Mouse (Mus musculus) heart, embryonic 12.5 days (tissue): ENCODE measurements around the gene Trim44. TPM values are rescaled to one million over a fixed set of nuclear protein-coding genes. Genes with fewer than 3 reads are reported as not detected.
A peak's percentile ranks its signal among the peaks of the same experiment; 100 is the strongest.

Experiments used
- ATAC-seq: fragments of 200-750 bp; cut with Nextera tagmentation; 2 replicates; pipeline ENCODE4 v1.8.0; 2017; ENCODE audit warnings: moderate TSS enrichment, moderate library complexity; ENCODE audit not compliant: insufficient number of reproducible peaks, low FRiP score
- H3K27ac ChIP-seq: fragments of 300-500 bp; sonication (generic); 2 replicates; pipeline ENCODE4 v1.5.1; 2016; ENCODE audit warnings: mild to moderate bottlenecking, moderate library complexity; ENCODE audit not compliant: poor library complexity, severe bottlenecking
- H3K27me3 ChIP-seq: fragments of 300-500 bp; sonication (generic); replicated peaks from 2 replicates; pipeline ENCODE4 v1.6.1; 2016; ENCODE audit warnings: mild to moderate bottlenecking, moderate library complexity
- H3K36me3 ChIP-seq: fragments of 300-500 bp; sonication (generic); 2 replicates; pipeline ENCODE4 v1.6.1; 2016; ENCODE audit warnings: mild to moderate bottlenecking, moderate library complexity
- H3K4me1 ChIP-seq: fragments of 300-500 bp; sonication (generic); replicated peaks from 2 replicates; pipeline ENCODE4 v1.6.1; 2016; ENCODE audit warnings: mild to moderate bottlenecking
- H3K4me2 ChIP-seq: fragments of 300-500 bp; sonication (generic); 2 replicates; pipeline ENCODE4 v1.6.1; 2016; ENCODE audit warnings: mild to moderate bottlenecking, moderate library complexity
- H3K4me3 ChIP-seq: fragments of 300-500 bp; sonication (generic); 2 replicates; pipeline ENCODE4 v1.5.1; 2016; ENCODE audit warnings: mild to moderate bottlenecking
- H3K9ac ChIP-seq: fragments of 300-500 bp; sonication (generic); 2 replicates; pipeline ENCODE4 v1.6.1; 2016; ENCODE audit warnings: mild to moderate bottlenecking, moderate library complexity
- H3K9me3 ChIP-seq: fragments of 300-500 bp; sonication (generic); replicated peaks from 2 replicates; pipeline ENCODE4 v1.6.1; 2016; ENCODE audit warnings: mild to moderate bottlenecking, moderate library complexity
- WGBS: fragments of 180-500 bp; shearing (Covaris S2); methylation state at CpG from one replicate; pipeline ENCODE4 v1.1.7; 2016; 5-methylcytosine and 5-hydroxymethylcytosine counted together
- polyA plus RNA-seq: library from polyadenylated mRNA; unstranded; fragments of >200 nt; fragmentation: Nextera tagmentation; extraction: Ambion mirVana; gene quantifications from 2 replicates; pipeline ENCODE4 v1.2.1, GENCODE M21; 2016

Trim44 gene
- polyA plus RNA-seq, 1 experiment from 2014 or later: 39.5 TPM

DNA sequence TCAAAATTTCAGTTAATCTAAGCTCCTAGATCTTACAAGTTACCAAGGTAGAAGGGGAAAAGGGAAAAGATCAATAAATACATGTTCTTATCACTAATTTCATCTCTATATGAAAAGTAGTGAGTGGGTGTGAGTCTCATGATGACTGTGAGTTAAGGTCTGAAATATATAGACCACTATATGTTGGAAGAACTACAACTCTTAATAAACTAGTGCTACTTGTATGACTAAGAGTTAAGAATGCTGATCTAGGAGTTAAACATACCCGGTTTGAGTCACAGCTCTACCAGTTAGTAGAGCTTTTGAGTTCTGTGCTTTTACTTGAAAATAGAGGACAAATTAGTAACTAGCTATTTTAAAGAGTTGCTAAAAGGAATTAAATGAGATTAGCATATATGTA lies 94.7 kb downstream of the Trim44 start:
- 96% methylated on average over 1 of the region's 1 CpGs for WGBS
- no peak for ATAC-seq

DNA sequence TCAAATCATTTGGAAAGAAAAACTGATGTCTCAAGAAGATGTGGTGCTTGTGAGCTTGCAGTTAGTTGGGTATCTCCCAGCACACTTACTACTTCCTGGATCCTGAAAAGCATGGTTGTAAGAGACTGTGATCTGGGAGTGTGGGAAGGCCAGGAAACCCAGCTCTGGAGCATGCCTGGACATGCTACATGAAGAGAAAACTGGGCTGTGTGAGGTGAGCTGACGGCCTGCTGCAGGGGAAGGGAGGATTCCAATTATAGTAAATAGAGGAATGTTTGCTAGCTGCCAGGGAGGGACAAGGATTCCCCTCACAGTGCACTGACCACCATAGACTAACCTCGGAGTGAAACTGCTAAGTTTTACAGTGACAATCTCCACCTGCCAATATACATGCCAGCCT lies 104.4 kb downstream of the Trim44 start:
- H3K4me1 ChIP-seq: peaks cover 39% of the 10 kb centered on the region
- ATAC-seq: no peak
- no peak overlapping the region for H3K4me3 ChIP-seq
- H3K4me2 ChIP-seq: no peak overlapping the region
- H3K9ac ChIP-seq: 0 out of 2 replicates have a peak overlapping the region, but pooled peaks have one; percentile 23
- H3K36me3 ChIP-seq: peaks cover 9% of the 10 kb centered on the region
- no peaks in the 10 kb centered on the region for H3K27me3 ChIP-seq
- WGBS: 35% methylated on average over 2 of the region's 2 CpGs
- peak overlapping the region; percentile 75 for H3K27ac ChIP-seq
- no peaks in the 10 kb centered on the region for H3K9me3 ChIP-seq

More for the DNA sequence above, 94.7 kb downstream of the Trim44 start:
- no peaks in the 10 kb centered on the region for H3K36me3 ChIP-seq
- no peaks in the 10 kb centered on the region for H3K27me3 ChIP-seq
- H3K4me3 ChIP-seq: no peak overlapping the region
- peaks cover 28% of the 10 kb centered on the region for H3K4me1 ChIP-seq
- no peak overlapping the region for H3K4me2 ChIP-seq
- H3K9ac ChIP-seq: no peak overlapping the region
- no peaks in the 10 kb centered on the region for H3K9me3 ChIP-seq
- no peak overlapping the region for H3K27ac ChIP-seq

DNA sequence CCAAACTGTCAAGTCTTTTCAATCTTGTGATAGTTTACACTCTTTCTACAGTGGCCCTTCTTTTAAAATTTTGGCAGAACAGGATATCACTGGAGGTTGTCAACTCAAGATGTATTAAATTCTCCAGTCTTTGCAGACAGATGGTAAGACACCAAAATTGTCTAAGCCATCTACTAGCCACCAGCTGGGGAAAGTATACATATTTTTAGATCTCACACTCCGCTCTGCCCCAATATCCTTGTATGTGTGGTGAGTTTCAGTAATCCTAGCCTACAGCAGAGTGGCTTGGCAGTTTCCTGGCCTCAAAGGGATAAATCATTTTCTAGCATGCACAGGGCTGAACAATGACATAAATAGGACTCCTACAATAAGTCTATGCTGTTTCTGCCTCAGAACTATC lies 105.1 kb downstream of the Trim44 start:
- no peak for ATAC-seq
- 89% methylated on average over 1 of the region's 1 CpGs for WGBS
- Histone ChIP-seq H3K4me2 (no peak overlapping the region), H3K36me3 (peaks cover 9% of the 10 kb centered on the region), H3K9me3 (no peaks in the 10 kb centered on the region), H3K9ac (no peak overlapping the region), H3K27ac (0 out of 2 replicates have a peak overlapping the region, but pooled peaks have one; percentile 75), H3K4me1 (peaks cover 36% of the 10 kb centered on the region), H3K4me3 (no peak overlapping the region), H3K27me3 (no peaks in the 10 kb centered on the region)

GRCm38 (mm10) chr2:102294827-102295270 lies 112.8 kb downstream of the Trim44 start:
- Histone ChIP-seq H3K4me3 (no peak overlapping the region), H3K27ac (no peak overlapping the region), H3K9me3 (no peaks in the 10 kb centered on the region), H3K4me1 (peaks cover 11% of the 10 kb centered on the region), H3K4me2 (no peak overlapping the region), H3K9ac (no peak overlapping the region), H3K36me3 (no peaks in the 10 kb centered on the region), H3K27me3 (no peaks in the 10 kb centered on the region)
- 34% methylated on average over 6 of the region's 6 CpGs for WGBS
- no peak for ATAC-seq

- H3K27me3 ChIP-seq: no peaks in the 10 kb centered on the region
- WGBS: 43% methylated on average over 1 of the region's 1 CpGs
- no peaks in the 10 kb centered on the region for H3K9me3 ChIP-seq
- no peak overlapping the region for H3K4me3 ChIP-seq
- no peak for ATAC-seq
- H3K36me3 ChIP-seq: no peaks in the 10 kb centered on the region
- peaks cover 11% of the 10 kb centered on the region for H3K4me1 ChIP-seq
- no peak overlapping the region for H3K9ac ChIP-seq
- no peak overlapping the region for H3K27ac ChIP-seq
- H3K4me2 ChIP-seq: no peak overlapping the region
Measured at GRCm38 (mm10) chr2:102293181-102293580, 114.4 kb downstream of the Trim44 start.

DNA sequence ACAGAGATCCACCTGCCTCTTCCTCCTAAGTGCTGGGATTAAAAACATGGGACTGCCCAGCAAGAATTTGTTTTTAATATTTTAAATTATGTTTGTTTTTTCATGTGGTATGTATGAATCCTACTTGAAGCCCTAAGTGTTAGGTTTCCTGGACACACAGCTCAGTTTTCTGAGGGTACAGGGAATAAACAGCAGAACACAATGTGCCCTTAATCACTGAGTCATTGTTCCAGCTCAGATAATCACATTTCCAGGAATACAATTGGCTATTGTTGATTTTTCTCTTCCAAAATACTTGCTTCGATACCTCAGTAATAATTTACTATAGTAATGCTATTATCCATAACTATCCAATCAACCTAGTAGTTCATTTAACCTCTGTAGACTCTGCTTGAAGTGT lies 115.6 kb downstream of the Trim44 start:
- no peak for ATAC-seq
- 54% methylated on average over 1 of the region's 1 CpGs for WGBS

DNA sequence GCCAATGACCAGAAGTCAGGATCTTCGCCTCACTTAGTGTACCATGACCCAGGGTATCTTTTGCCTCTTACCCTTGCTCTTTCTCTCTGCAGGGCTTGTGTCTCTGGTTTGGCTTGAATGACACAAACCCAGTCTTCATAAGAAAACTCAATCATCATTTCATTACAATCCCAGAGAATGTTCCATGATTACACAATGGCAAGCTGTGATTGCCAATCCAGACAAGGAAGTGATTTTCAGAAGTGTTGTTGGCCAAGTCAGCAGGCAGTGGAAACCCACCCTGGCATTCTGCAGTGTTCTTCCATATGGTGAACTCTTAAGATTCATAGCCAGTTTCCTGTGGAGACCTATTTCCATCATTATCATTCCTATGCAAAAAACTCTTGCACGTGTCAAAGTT lies 116.1 kb downstream of the Trim44 start:
- no peak overlapping the region for H3K4me3 ChIP-seq
- no peak for ATAC-seq
- H3K36me3 ChIP-seq: no peaks in the 10 kb centered on the region
- no peak overlapping the region for H3K4me2 ChIP-seq
- H3K4me1 ChIP-seq: peaks cover 11% of the 10 kb centered on the region
- no peak overlapping the region for H3K27ac ChIP-seq
- WGBS: 71% methylated on average over 2 of the region's 2 CpGs
- no peak overlapping the region for H3K9ac ChIP-seq
- H3K27me3 ChIP-seq: no peaks in the 10 kb centered on the region
- 0 out of 2 replicates have a peak, but pooled peaks cover 3% of the 10 kb centered on the region for H3K9me3 ChIP-seq

More for the DNA sequence above, 115.6 kb downstream of the Trim44 start:
- no peaks in the 10 kb centered on the region for H3K27me3 ChIP-seq
- H3K4me3 ChIP-seq: no peak overlapping the region
- peaks cover 11% of the 10 kb centered on the region for H3K4me1 ChIP-seq
- no peak overlapping the region for H3K27ac ChIP-seq
- 0 out of 2 replicates have a peak, but pooled peaks cover 3% of the 10 kb centered on the region for H3K9me3 ChIP-seq
- H3K9ac ChIP-seq: no peak overlapping the region
- H3K36me3 ChIP-seq: no peaks in the 10 kb centered on the region
- no peak overlapping the region for H3K4me2 ChIP-seq

- H3K9ac ChIP-seq: no peak overlapping the region
- 52% methylated on average over 5 of the region's 5 CpGs for WGBS
- 0 out of 2 replicates have a peak, but pooled peaks cover 3% of the 10 kb centered on the region for H3K9me3 ChIP-seq
- no peak overlapping the region for H3K4me3 ChIP-seq
- peaks cover 9% of the 10 kb centered on the region for H3K4me1 ChIP-seq
- no peak for ATAC-seq
- H3K27me3 ChIP-seq: no peaks in the 10 kb centered on the region
- H3K4me2 ChIP-seq: no peak overlapping the region
- H3K36me3 ChIP-seq: no peaks in the 10 kb centered on the region
- no peak overlapping the region for H3K27ac ChIP-seq
Measured at GRCm38 (mm10) chr2:102290041-102290440, 117.6 kb downstream of the Trim44 start.

GRCm38 (mm10) chr2:102288676-102289075 lies 119.0 kb downstream of the Trim44 start:
- no peak overlapping the region for H3K27ac ChIP-seq
- no peaks in the 10 kb centered on the region for H3K27me3 ChIP-seq
- no peak overlapping the region for H3K4me2 ChIP-seq
- no peak overlapping the region for H3K4me3 ChIP-seq
- H3K4me1 ChIP-seq: peaks cover 7% of the 10 kb centered on the region
- H3K36me3 ChIP-seq: no peaks in the 10 kb centered on the region
- H3K9me3 ChIP-seq: 0 out of 2 replicates have a peak, but pooled peaks cover 3% of the 10 kb centered on the region
- H3K9ac ChIP-seq: no peak overlapping the region
- 65% methylated on average over 5 of the region's 5 CpGs for WGBS
- no peak for ATAC-seq

GRCm38 (mm10) chr2:102287369-102287768 lies 120.3 kb downstream of the Trim44 start:
- no peak for ATAC-seq
- Histone ChIP-seq H3K4me1 (no peaks in the 10 kb centered on the region), H3K27ac (no peak overlapping the region), H3K4me2 (no peak overlapping the region), H3K4me3 (no peak overlapping the region), H3K27me3 (no peaks in the 10 kb centered on the region), H3K36me3 (no peaks in the 10 kb centered on the region), H3K9ac (no peak overlapping the region), H3K9me3 (0 out of 2 replicates have a peak, but pooled peaks cover 3% of the 10 kb centered on the region)
- WGBS: 56% methylated on average over 3 of the region's 3 CpGs

GRCm38 (mm10) chr2:102282081-102282480 lies 125.5 kb downstream of the Trim44 start:
- Histone ChIP-seq H3K9me3 (no peaks in the 10 kb centered on the region), H3K9ac (no peak overlapping the region), H3K4me2 (no peak overlapping the region), H3K27me3 (no peaks in the 10 kb centered on the region), H3K4me1 (no peaks in the 10 kb centered on the region), H3K4me3 (no peak overlapping the region), H3K27ac (no peak overlapping the region), H3K36me3 (no peaks in the 10 kb centered on the region)
- WGBS: 64% methylated on average over 7 of the region's 7 CpGs
- no peak for ATAC-seq

DNA sequence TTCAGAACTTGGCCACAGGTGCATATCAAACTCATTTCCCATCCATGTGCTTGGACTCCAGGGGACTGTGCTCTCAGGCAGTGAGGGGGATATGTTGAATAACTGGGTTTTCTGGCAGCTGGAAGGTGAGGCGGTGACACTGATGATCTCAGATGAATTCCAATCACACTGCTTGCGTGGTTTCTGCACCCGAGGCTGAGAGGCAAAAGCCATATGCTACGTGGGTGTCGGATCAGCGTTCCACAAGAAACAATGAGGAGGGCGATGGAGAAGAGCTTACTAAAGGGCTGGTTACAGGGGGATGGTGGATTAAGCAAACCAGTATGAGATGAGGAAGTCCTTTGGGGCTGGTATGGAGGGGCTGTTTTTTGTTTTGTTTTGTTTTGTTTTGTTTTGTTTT lies 127.8 kb downstream of the Trim44 start:
- H3K9me3 ChIP-seq: no peaks in the 10 kb centered on the region
- 67% methylated on average over 7 of the region's 7 CpGs for WGBS
- H3K27me3 ChIP-seq: no peaks in the 10 kb centered on the region
- no peak overlapping the region for H3K27ac ChIP-seq
- no peaks in the 10 kb centered on the region for H3K36me3 ChIP-seq
- H3K4me3 ChIP-seq: no peak overlapping the region
- no peak overlapping the region for H3K9ac ChIP-seq
- ATAC-seq: no peak
- H3K4me1 ChIP-seq: no peaks in the 10 kb centered on the region
- no peak overlapping the region for H3K4me2 ChIP-seq
